Mouse (Mus musculus): ENCODE data around the gene Hist2h3b.
"Not testable (repeated sequence)": the region's sequence is repeated elsewhere in the genome, so short reads cannot be mapped to it uniquely, and the experiment has no call there.

The Hist2h3b gene

DNA sequence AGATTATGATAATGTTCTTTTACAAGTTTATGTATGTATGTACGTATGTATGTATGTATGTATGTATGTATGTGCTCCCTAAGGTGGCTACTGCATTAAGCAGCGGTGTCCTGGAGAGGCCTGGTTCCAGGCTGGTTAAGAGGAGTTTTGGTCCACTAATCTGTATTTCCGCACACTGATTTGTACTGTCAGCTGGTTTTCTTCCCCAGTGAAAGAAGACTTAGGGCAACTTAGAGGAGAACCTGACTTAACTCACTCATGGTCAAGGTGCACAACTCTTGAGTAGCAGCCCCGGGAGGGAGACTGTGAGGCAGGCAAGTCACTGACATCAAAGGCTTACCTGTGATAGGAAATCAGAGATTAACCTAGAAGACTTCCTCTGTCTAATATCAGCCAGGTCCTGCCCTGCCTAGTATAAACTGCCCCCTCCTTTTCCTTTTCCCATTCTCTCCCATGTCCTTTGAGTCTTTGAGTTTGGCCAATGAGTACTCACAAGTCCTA, 31.6 kb upstream of the Hist2h3b start:
- no peak for TF ChIP-seq GATA4 (IDR thresholded peaks at IDR 0.05; ENCODE audit: insufficient replicate concordance, low read length)

DNA sequence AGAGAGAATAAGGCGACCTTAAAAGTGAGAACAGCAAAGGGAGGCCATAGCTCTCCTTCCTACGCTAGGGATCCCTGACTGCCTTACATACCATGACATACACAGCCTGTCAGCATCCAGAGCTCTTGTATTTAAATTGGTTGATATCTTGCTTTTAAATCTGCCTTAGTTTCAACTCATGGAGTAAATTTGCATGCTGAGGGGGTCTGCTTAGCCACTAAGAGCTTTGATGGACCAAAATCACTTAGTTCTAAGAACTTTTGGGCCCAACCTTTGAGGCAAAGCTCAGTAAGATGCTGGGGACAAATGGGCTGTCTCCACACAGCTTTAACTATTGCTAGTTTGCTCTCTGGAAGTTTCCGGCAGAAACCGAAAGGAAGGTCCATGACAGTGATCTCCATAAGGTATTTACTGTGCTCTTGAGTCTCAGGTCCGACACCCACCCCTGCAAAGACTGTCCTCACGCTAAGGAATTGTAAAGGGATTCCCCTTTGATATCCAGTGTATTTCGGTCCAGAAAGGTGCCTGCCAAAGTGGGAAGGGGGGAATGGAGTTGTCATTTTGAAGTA, 31.0 kb upstream of the Hist2h3b start:
- no peak for TF ChIP-seq GATA4 (IDR thresholded peaks at IDR 0.05; ENCODE audit: insufficient replicate concordance, low read length)

- no peak for TF ChIP-seq GATA4 (IDR thresholded peaks at IDR 0.05; ENCODE audit: insufficient replicate concordance, low read length)
Observed at GRCm38 (mm10) chr3:96237904-96238511, 30.4 kb upstream of the Hist2h3b start.

DNA sequence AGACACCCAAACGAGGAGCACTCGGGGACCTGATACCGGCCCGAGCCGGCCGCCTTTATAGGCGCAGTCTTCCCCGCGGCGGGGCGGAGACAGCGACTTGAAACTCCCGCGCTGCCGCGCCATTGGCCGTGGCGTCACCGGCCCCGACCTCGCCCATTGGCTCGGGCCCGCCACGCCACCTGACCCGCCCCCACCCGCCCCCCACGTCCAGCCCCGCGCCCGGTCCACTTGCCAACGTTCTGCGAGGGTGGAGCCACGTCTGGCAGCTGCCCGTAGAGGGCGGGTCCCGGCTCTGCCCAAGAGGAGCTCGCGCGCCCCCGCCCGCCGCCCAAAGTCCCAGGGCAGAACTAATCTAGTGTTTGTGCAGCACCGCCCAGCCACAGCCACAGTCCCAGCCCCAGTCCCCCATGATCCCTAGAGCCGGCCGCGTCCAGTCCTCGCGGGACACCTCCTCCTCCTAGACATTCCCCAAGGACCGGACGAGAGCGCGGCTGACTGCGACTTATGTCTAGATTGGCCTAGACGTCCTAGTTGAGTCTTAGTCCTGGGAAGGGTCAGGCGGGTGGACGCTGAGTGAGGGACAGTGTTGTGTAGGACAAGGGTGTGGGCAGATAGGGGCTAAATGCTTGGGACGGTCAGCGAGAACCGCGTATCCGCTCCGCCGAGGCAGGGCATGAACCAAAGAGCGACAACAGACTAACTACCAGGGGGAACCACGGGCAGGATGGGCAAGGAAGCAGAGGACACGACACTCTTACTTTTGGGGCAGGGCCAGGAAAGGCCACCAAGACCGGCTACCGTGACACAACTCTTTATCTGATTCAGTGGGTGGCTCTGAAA, 29.3 kb upstream of the Hist2h3b start, which contains the start of gene Hist2h3c2:
Gene Hist2h3c2, minus strand, starts transcription at position 174 of the 840 bp plus-strand sequence.
- not testable (repeated sequence) for TF ChIP-seq GATA4 (IDR thresholded peaks at IDR 0.05; ENCODE audit: insufficient replicate concordance, low read length)

GRCm38 (mm10) chr3:96239949-96240798, 28.3 kb upstream of the Hist2h3b start, which contains the start of gene Hist2h2aa2:
Hist2h2aa2 (minus strand) TSS chr3:96240276.
- not testable (repeated sequence) for TF ChIP-seq GATA4 (IDR thresholded peaks at IDR 0.05; ENCODE audit: insufficient replicate concordance, low read length)

- TF ChIP-seq GATA4 (IDR thresholded peaks at IDR 0.05; ENCODE audit: insufficient replicate concordance, low read length): no peak
Observed at GRCm38 (mm10) chr3:96240799-96241197, 27.7 kb upstream of the Hist2h3b start.

DNA sequence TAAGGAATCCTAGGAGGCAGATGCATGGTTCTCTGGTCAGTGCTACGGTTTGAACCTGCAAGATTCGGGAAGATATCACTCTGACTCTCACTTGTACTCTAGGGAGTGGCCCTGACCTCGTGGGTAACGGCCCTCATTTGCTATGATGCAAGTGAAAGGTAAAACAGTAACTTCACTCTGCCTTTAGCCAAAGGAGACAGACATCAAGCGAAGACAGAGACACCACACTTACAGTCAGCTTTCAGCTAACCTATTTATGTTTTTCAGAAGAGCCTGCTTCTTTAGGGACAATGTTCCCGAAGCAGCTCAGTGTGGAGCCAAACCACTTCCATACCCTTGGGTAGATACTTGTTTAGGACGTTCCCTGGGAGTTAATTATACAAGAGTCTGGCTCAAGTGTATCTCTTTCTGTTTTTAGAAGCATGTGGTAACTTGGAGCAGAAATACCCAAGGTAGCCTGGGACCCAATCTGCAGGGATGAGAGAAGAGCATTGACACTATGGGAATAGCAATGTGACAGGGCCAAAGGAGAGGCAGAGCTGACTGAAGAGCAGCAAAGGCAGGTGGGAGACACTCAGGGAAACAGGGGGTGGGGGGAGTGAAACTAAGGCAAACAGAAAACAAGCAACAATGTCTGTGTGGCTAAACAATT, 24.4 kb upstream of the Hist2h3b start:
- no peak for TF ChIP-seq GATA4 (IDR thresholded peaks at IDR 0.05; ENCODE audit: insufficient replicate concordance, low read length)

- not testable (repeated sequence) for TF ChIP-seq GATA4 (IDR thresholded peaks at IDR 0.05; ENCODE audit: insufficient replicate concordance, low read length)
Observed at GRCm38 (mm10) chr3:96245003-96245886, 23.2 kb upstream of the Hist2h3b start, which contains the start of gene Hist2h2aa1. Hist2h2aa1 (plus strand) TSS chr3:96245497.

GRCm38 (mm10) chr3:96246427-96246856, 22.0 kb upstream of the Hist2h3b start, which contains the start of gene Hist2h3c1:
Hist2h3c1 (plus strand) TSS chr3:96246685.
- not testable (repeated sequence) for TF ChIP-seq GATA4 (IDR thresholded peaks at IDR 0.05; ENCODE audit: insufficient replicate concordance, low read length)

DNA sequence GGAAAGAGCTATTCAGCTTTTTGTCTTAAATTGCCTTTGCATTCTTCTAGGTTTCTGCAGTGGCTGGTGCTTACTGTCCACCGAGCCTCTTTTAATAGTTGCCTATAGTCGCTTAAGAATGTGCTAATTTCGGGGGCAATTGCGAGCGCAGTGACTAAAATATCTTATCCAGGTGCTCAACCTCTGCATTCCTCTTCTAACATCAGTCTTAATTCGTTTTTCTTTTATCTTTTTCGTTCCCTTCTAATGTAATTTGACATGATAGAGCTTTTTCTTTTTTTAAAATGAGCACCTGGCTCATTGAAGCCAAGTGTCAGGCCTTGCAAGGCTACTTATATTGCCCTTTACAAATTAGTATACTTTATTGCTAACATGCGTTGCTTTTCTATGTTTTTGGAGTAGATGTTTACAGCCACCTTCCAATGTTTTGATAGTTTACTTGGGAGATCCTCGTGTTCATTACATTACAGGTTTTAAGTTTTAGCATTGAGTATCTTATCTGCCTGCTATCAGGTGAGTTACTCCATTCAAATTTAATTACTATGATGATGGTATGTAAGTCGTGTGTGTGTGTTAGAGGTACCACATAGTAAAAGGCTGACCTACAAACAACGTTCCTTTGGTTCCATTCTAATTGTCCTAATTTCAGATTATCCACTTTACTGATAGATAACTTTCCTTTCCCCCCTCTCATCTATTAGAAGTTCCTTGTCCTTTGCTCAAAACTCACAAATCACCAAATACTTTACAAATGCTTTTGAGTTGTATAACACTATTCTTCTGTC, 20.9 kb upstream of the Hist2h3b start:
- no peak for TF ChIP-seq GATA4 (IDR thresholded peaks at IDR 0.05; ENCODE audit: insufficient replicate concordance, low read length)

DNA sequence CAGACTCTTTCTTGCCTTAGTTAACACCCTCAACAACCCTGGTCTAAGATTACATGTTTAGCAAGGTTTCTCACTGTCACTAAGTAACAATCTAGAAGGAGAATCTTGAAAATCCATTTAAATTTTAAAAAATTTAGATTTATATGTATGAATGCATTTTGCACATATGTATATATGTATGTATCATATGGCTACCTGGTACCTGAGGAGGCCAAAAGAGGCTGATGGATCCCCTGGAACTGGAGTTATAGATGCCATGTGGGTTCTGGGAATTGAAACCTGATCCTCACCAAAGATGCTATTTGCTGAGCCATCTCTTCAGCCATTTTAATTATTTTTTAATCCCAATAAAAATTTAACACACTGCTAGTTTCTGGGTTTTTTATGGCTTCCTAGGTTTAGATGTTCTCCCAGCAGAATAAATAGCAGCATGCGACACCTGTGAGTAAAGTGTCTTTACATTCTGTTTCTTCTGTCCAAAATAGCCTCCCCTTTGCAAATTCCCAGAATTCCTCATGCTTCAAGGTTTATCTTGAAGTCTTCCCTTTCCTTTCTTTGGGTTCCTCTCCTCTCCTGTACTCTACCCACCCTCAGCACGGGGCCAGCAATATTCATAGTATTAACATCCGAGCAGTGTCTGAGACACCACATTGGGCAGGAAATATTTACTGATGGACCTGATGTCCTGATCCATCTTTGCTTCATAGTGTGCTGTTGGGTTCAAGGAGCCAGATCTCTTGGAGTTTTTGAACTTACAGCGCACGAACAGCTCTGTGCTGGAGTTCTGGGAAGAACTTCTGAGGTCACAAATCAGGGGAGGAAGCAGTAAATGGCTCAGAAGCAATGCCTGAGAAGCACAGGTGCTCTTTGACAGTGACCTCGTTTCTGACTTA, 20.1 kb upstream of the Hist2h3b start:
- TF ChIP-seq GATA4 (IDR thresholded peaks at IDR 0.05; ENCODE audit: insufficient replicate concordance, low read length): no peak

DNA sequence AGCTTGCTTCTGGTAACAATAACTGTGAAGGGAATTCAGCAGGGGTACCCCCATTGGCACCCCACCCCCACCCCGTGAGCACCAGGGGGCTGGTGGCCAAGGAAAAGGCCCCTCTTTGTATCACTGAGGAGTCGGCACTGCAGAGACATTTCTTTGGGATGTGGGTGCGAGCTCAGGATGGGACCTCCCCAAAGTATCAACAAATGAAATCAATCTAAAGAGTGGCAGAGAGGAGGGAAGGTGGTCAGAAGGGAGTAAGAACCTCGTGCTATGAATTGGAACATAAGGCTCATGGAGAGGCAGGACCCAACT, 19.5 kb upstream of the Hist2h3b start:
- no peak for TF ChIP-seq GATA4 (IDR thresholded peaks at IDR 0.05; ENCODE audit: insufficient replicate concordance, low read length)

Data from liver, adult (tissue).